Mouse (Mus musculus): Measurements from ENCODE around the gene Pcdh9.

Pcdh9 gene

GRCm38 (mm10) chr14:93561577-93561976 lies 328.9 kb downstream of the Pcdh9 start:
- in situ Hi-C loops (cut with MboI, MseI): no loop called here

GRCm38 (mm10) chr14:93553771-93554170 lies 336.7 kb downstream of the Pcdh9 start:
- in situ Hi-C loops (cut with MboI, MseI): no loop called here

- in situ Hi-C loops (cut with MboI, MseI): no loop called here
Observed at GRCm38 (mm10) chr14:93545575-93545974, 344.9 kb downstream of the Pcdh9 start.

- in situ Hi-C loops (cut with MboI, MseI): no loop called here
Observed at GRCm38 (mm10) chr14:93543970-93544627, 346.4 kb downstream of the Pcdh9 start.

GRCm38 (mm10) chr14:93543561-93543960 lies 346.9 kb downstream of the Pcdh9 start:
- in situ Hi-C loops (cut with MboI, MseI): no loop called here

GRCm38 (mm10) chr14:93534928-93535327 lies 355.6 kb downstream of the Pcdh9 start:
- in situ Hi-C loops (cut with MboI, MseI): no loop called here

- in situ Hi-C loops (cut with MboI, MseI): no loop called here
Observed at GRCm38 (mm10) chr14:93523430-93523829, 367.0 kb downstream of the Pcdh9 start.

GRCm38 (mm10) chr14:93520166-93520565 lies 370.3 kb downstream of the Pcdh9 start:
- in situ Hi-C loops (cut with MboI, MseI): no loop called here

GRCm38 (mm10) chr14:93516679-93517078 lies 373.8 kb downstream of the Pcdh9 start:
- in situ Hi-C loops (cut with MboI, MseI): no loop called here

- in situ Hi-C loops (cut with MboI, MseI): no loop called here
Observed at GRCm38 (mm10) chr14:93506107-93506506, 384.4 kb downstream of the Pcdh9 start.

GRCm38 (mm10) chr14:93498813-93499690 lies 391.4 kb downstream of the Pcdh9 start:
- in situ Hi-C loops (cut with MboI, MseI): no loop called here

GRCm38 (mm10) chr14:93474991-93475390 lies 415.5 kb downstream of the Pcdh9 start:
- in situ Hi-C loops (cut with MboI, MseI): no loop called here

- in situ Hi-C loops (cut with MboI, MseI): no loop called here
Observed at GRCm38 (mm10) chr14:93472494-93472893, 418.0 kb downstream of the Pcdh9 start.

GRCm38 (mm10) chr14:93463360-93463892 lies 427.1 kb downstream of the Pcdh9 start:
- in situ Hi-C loops (cut with MboI, MseI): no loop called here

GRCm38 (mm10) chr14:93450930-93451665 lies 439.4 kb downstream of the Pcdh9 start:
- in situ Hi-C loops (cut with MboI, MseI): loop anchor here (10.0 kb wide), 1 partner anchor 1556 kb away; no protein-coding TSS in a partner anchor

- in situ Hi-C loops (cut with MboI, MseI): no loop called here
Observed at GRCm38 (mm10) chr14:93441852-93442251, 448.6 kb downstream of the Pcdh9 start.

- in situ Hi-C loops (cut with MboI, MseI): no loop called here
Observed at GRCm38 (mm10) chr14:93437226-93437625, 453.3 kb downstream of the Pcdh9 start.

GRCm38 (mm10) chr14:93416752-93417151 lies 473.7 kb downstream of the Pcdh9 start:
- in situ Hi-C loops (cut with MboI, MseI): no loop called here

- in situ Hi-C loops (cut with MboI, MseI): no loop called here
Observed at GRCm38 (mm10) chr14:93415496-93415895, 475.0 kb downstream of the Pcdh9 start.

GRCm38 (mm10) chr14:93409314-93409713 lies 481.2 kb downstream of the Pcdh9 start:
- in situ Hi-C loops (cut with MboI, MseI): no loop called here

GRCm38 (mm10) chr14:93407747-93408146 lies 482.7 kb downstream of the Pcdh9 start:
- in situ Hi-C loops (cut with MboI, MseI): no loop called here

- in situ Hi-C loops (cut with MboI, MseI): no loop called here
Observed at GRCm38 (mm10) chr14:93385090-93385489, 505.4 kb downstream of the Pcdh9 start.
